In the genomic region with DNA sequence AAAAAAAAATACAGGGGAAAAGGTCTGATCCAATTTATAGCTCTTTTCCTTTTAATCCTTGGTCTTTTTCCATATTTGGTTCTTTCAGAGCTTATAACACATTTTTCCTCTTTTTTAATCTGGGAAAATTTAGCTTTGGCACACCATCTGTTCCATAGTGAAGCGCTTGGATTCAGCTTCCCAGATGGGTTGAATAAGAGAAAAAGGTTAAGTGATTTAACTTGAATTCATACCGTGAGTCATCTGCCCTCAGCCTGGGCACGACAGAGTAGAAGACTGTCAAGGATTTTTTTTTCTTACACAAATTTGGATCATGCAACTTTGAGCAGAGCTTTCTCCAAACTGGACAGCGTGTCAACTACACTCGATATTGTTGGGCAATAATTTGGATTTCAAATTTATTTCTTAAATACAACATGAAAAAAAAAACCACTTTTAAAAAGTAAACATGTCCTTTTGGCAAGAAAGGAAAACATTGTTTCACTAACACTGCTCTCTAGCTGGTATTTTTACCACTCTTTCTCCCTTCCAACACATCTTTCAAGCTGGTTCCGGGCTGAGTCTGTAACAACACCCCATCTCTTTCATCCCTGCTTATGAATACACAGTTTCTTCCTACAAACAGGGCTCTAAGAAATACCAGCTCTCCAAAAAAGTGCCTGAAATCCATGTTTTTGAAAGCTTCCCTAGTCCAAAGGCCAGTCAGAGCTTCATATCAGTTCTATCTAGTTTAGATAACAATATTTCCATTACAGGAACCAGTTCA, we compare ENCODE assay signal across 13 mouse cellular contexts.
DNase-seq lines count a peak whose midpoint lies in the region; ATAC-seq and TF ChIP-seq lines count a peak whose summit lies in the region.
"Had no signal": no experiment of that assay in that cellular context is flagged by ENCODE, and none has a peak within 500 bp of the region (broad histone marks: within the 10 kb centered on the region; RNA-seq: fewer than 3 reads in every experiment).

No protein-coding gene starts in this region.

- H3K9ac ChIP-seq in kidney, embryonic 16.5 days (replicated peaks; ENCODE audit: low read length) = no peak overlapping the region
- H3K9ac ChIP-seq: limb, embryonic 13.5 days; lung, embryonic 14.5 days had no signal

- peak overlapping the region; percentile 84 for H3K27ac ChIP-seq in layer of hippocampus, adult 2 months
- no peak overlapping the region for H3K27ac ChIP-seq in kidney, embryonic 16.5 days (ENCODE audit: low read length)
- H3K27ac ChIP-seq: limb, embryonic 13.5 days had no signal

- no peak overlapping the region for H3K4me2 ChIP-seq in kidney, embryonic 16.5 days (replicated peaks; ENCODE audit: low read depth, low read length)
- H3K4me2 ChIP-seq: heart, embryonic 11.5 days; limb, embryonic 13.5 days; lung, embryonic 14.5 days had no signal

- no peak for ATAC-seq in kidney, embryonic 16.5 days (ENCODE audit: low FRiP score, low TSS enrichment)

- no peaks in the 10 kb centered on the region for H3K36me3 ChIP-seq in kidney, embryonic 16.5 days (ENCODE audit: insufficient read depth, low read length)
- H3K36me3 ChIP-seq: G1E; limb, embryonic 13.5 days had no signal

- peaks cover 3% of the 10 kb centered on the region for H3K9me3 ChIP-seq in kidney, embryonic 16.5 days (ENCODE audit: low read length)
- H3K9me3 ChIP-seq: limb, embryonic 13.5 days had no signal

- 0 out of 2 replicates have a peak, but pooled peaks cover 4% of the 10 kb centered on the region for H3K4me1 ChIP-seq in kidney, embryonic 16.5 days (ENCODE audit: insufficient read depth, low read length)
- H3K4me1 ChIP-seq: limb, embryonic 13.5 days had no signal

- no peak overlapping the region for H3K4me3 ChIP-seq in layer of hippocampus, adult 2 months
- no peak overlapping the region for H3K4me3 ChIP-seq in kidney, embryonic 16.5 days (ENCODE audit: low read length)
- H3K4me3 ChIP-seq: limb, embryonic 13.5 days had no signal

- peak; percentile 22 for DNase-seq in cerebellum, adult 8-10 months
- DNase-seq in cerebellum, adult 11 months = no peak
- peak; percentile 53 to 78 for DNase-seq in layer of hippocampus, adult 2 months (ENCODE audit: low spot score in 2 of 2)
- DNase-seq in layer of hippocampus, adult 9-10 months (ENCODE audit: low spot score) = no peak
- DNase-seq in NIH3T3 (ENCODE audit: low read depth) = peak; percentile 80
- peak; percentile 43 for DNase-seq in cerebellum, adult 9-11 months
- no peak for DNase-seq in spleen, postnatal 4 days (ENCODE audit: low spot score in 2 of 2)
- DNase-seq: heart, postnatal 4 days; lung, embryonic 14.5 days had no signal

- 82% methylated on average over 6 of the region's 6 CpGs for WGBS in kidney, embryonic 16.5 days

- no peak for TF ChIP-seq CTCF in layer of hippocampus, adult 2 months (conservative IDR thresholded peaks at IDR 0.05)

- no peaks in the 10 kb centered on the region for H3K27me3 ChIP-seq in kidney, embryonic 16.5 days (ENCODE audit: insufficient read depth, low read length)
- H3K27me3 ChIP-seq: limb, embryonic 13.5 days had no signal

Comparison
In these comparisons a context has a peak if more than half of its experiments do, and no peak if none do; other contexts are left out.
1. DNase-seq: peak in cerebellum, adult 8-10 months (single experiment), layer of hippocampus, adult 2 months (2 of 2), NIH3T3 (single experiment) and cerebellum, adult 9-11 months (single experiment); none in cerebellum, adult 11 months (single experiment), layer of hippocampus, adult 9-10 months (single experiment) and spleen, postnatal 4 days (0 of 2).